Mouse (Mus musculus): Measurements from ENCODE around the gene Ank. TPM values are rescaled to one million over a fixed set of nuclear protein-coding genes. Genes with fewer than 3 reads are reported as not detected.

Ank gene
- polyA plus RNA-seq, 1 experiment, result 9.7 TPM

DNA sequence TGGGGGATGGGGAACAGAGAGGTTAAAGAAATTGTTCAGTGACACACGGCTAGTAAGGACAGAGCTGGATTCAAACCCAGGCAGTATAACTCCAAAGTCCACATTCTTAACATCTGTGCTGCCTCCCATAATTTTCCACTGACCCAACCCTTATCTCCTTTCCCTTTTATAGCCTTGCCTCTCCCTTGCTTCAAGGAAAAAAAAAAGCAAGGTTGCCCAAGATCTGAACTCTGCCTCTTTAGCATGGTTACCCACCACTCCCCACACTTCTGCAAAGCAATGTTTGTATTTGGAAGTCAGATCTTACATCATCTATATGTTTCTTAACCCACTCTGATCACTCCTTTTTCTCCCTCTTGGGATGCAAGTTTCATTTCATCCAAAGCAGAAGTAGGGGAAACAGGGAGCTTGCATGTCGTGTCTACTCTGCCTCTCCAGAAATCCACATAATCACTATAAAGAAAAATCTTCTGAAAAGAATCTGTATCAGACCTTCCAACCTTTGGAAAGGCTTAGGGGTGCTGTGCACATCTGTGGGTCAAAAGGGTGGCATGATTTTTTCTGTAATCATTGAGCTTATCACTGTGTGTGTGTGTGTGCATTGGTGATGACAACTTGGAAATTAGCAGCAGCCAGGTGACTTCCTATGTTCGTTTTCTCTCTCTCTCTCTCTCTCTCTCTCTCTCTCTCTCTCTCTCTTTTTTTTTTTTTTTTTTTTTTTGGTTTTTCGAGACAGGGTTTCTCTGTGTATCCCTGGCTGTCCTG is 33.4 kb upstream of the Ank start:
- TF ChIP-seq CTCF (IDR thresholded peaks at IDR 0.05; ENCODE audit: low read depth, low read length), result no peak
- no peak for TF ChIP-seq EP300 (IDR thresholded peaks at IDR 0.05; ENCODE audit: insufficient read depth, low read depth, low read length)
- no peak for TF ChIP-seq POLR2A (IDR thresholded peaks at IDR 0.05; ENCODE audit: insufficient read depth, low read length)
- H3K36me3 ChIP-seq (ENCODE audit: control insufficient read depth, insufficient read depth, low read length, poor library complexity, severe bottlenecking), result no peaks in the 10 kb centered on the region
- no peaks in the 10 kb centered on the region for H3K9me3 ChIP-seq (replicated peaks; ENCODE audit: control insufficient read depth, insufficient read depth, low read length, poor library complexity, severe bottlenecking)
- H3K27ac ChIP-seq (ENCODE audit: insufficient read depth, low read length), result no peak overlapping the region
- H3K27me3 ChIP-seq (ENCODE audit: control insufficient read depth, insufficient read depth, low read length, poor library complexity, severe bottlenecking), result no peaks in the 10 kb centered on the region
- no peak overlapping the region for H3K9ac ChIP-seq (ENCODE audit: low read depth, poor library complexity, severe bottlenecking)
- H3K4me3 ChIP-seq (ENCODE audit: low read depth, low read length), result no peak overlapping the region
- no peaks in the 10 kb centered on the region for H3K4me1 ChIP-seq (ENCODE audit: control insufficient read depth, insufficient read depth, low read length)

GRCm38 (mm10) chr15:27435409-27435808 is 31.1 kb upstream of the Ank start:
- TF ChIP-seq CTCF (IDR thresholded peaks at IDR 0.05; ENCODE audit: low read depth, low read length) (no peak), POLR2A (IDR thresholded peaks at IDR 0.05; ENCODE audit: insufficient read depth, low read length) (no peak), EP300 (IDR thresholded peaks at IDR 0.05; ENCODE audit: insufficient read depth, low read depth, low read length) (no peak)
- H3K9ac ChIP-seq (ENCODE audit: low read depth, poor library complexity, severe bottlenecking), result no peak overlapping the region
- no peaks in the 10 kb centered on the region for H3K4me1 ChIP-seq (ENCODE audit: control insufficient read depth, insufficient read depth, low read length)
- H3K9me3 ChIP-seq (replicated peaks; ENCODE audit: control insufficient read depth, insufficient read depth, low read length, poor library complexity, severe bottlenecking), result no peaks in the 10 kb centered on the region
- H3K4me3 ChIP-seq (ENCODE audit: low read depth, low read length), result no peak overlapping the region
- no peaks in the 10 kb centered on the region for H3K36me3 ChIP-seq (ENCODE audit: control insufficient read depth, insufficient read depth, low read length, poor library complexity, severe bottlenecking)
- no peak overlapping the region for H3K27ac ChIP-seq (ENCODE audit: insufficient read depth, low read length)
- no peaks in the 10 kb centered on the region for H3K27me3 ChIP-seq (ENCODE audit: control insufficient read depth, insufficient read depth, low read length, poor library complexity, severe bottlenecking)

GRCm38 (mm10) chr15:27436194-27436593 is 30.3 kb upstream of the Ank start:
- no peaks in the 10 kb centered on the region for H3K36me3 ChIP-seq (ENCODE audit: control insufficient read depth, insufficient read depth, low read length, poor library complexity, severe bottlenecking)
- TF ChIP-seq POLR2A (IDR thresholded peaks at IDR 0.05; ENCODE audit: insufficient read depth, low read length) (no peak), CTCF (IDR thresholded peaks at IDR 0.05; ENCODE audit: low read depth, low read length) (no peak), EP300 (IDR thresholded peaks at IDR 0.05; ENCODE audit: insufficient read depth, low read depth, low read length) (no peak)

DNA sequence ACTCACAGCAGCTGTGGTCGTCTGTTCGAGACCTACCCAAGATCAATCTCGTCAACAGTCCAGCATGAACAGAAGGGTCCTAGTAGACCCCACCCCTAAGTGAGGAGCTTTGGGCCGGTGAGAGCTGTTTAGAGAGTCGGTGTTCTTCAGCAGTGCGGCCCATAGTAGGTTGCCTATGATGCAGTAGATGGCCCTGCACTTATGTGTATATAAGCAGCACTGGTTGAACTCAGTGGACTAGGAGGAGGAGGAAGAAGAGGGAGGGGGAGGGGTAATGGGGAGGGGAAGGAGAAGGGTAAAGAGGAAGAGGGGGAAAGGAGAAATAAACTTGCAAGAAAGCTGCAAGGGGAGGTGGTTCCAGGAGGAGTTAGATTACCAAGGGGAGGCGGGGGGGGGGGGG is 25.4 kb upstream of the Ank start:
- Histone ChIP-seq H3K36me3 (ENCODE audit: control insufficient read depth, insufficient read depth, low read length, poor library complexity, severe bottlenecking) (no peaks in the 10 kb centered on the region), H3K4me1 (ENCODE audit: control insufficient read depth, insufficient read depth, low read length) (no peaks in the 10 kb centered on the region), H3K4me3 (ENCODE audit: low read depth, low read length) (no peak overlapping the region), H3K27me3 (ENCODE audit: control insufficient read depth, insufficient read depth, low read length, poor library complexity, severe bottlenecking) (no peaks in the 10 kb centered on the region), H3K27ac (ENCODE audit: insufficient read depth, low read length) (no peak overlapping the region), H3K9me3 (replicated peaks; ENCODE audit: control insufficient read depth, insufficient read depth, low read length, poor library complexity, severe bottlenecking) (no peaks in the 10 kb centered on the region), H3K9ac (ENCODE audit: low read depth, poor library complexity, severe bottlenecking) (no peak overlapping the region)
- no peak for TF ChIP-seq POLR2A (IDR thresholded peaks at IDR 0.05; ENCODE audit: insufficient read depth, low read length)
- TF ChIP-seq CTCF (IDR thresholded peaks at IDR 0.05; ENCODE audit: low read depth, low read length), result no peak
- TF ChIP-seq EP300 (IDR thresholded peaks at IDR 0.05; ENCODE audit: insufficient read depth, low read depth, low read length), result no peak

More at GRCm38 (mm10) chr15:27436194-27436593, 30.3 kb upstream of the Ank start:
- Histone ChIP-seq H3K9ac (ENCODE audit: low read depth, poor library complexity, severe bottlenecking) (no peak overlapping the region), H3K9me3 (replicated peaks; ENCODE audit: control insufficient read depth, insufficient read depth, low read length, poor library complexity, severe bottlenecking) (no peaks in the 10 kb centered on the region), H3K27ac (ENCODE audit: insufficient read depth, low read length) (no peak overlapping the region), H3K4me1 (ENCODE audit: control insufficient read depth, insufficient read depth, low read length) (no peaks in the 10 kb centered on the region), H3K4me3 (ENCODE audit: low read depth, low read length) (no peak overlapping the region), H3K27me3 (ENCODE audit: control insufficient read depth, insufficient read depth, low read length, poor library complexity, severe bottlenecking) (no peaks in the 10 kb centered on the region)

DNA sequence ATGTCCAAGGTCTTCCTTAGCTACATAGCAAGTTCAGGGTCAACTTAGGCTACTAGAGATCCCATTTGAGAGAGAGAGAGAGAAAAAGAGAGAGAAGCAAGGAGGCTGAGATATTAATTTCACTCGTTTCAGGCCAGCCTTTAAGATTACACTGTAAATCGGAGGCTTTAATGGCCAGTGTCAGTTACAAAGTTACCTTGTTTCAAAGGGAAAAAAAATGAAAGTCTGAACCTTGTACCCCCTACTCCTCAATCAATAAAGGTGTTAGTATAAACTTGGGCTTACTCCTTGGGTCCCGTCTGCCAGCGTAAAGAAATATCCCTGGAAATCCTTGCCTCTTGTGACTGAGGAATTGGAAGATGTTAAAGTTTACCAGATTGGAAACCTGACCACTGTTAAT is 24.9 kb upstream of the Ank start:
- Histone ChIP-seq H3K4me1 (ENCODE audit: control insufficient read depth, insufficient read depth, low read length) (no peaks in the 10 kb centered on the region), H3K9ac (ENCODE audit: low read depth, poor library complexity, severe bottlenecking) (no peak overlapping the region), H3K27ac (ENCODE audit: insufficient read depth, low read length) (no peak overlapping the region), H3K27me3 (ENCODE audit: control insufficient read depth, insufficient read depth, low read length, poor library complexity, severe bottlenecking) (no peaks in the 10 kb centered on the region), H3K36me3 (ENCODE audit: control insufficient read depth, insufficient read depth, low read length, poor library complexity, severe bottlenecking) (no peaks in the 10 kb centered on the region), H3K4me3 (ENCODE audit: low read depth, low read length) (no peak overlapping the region), H3K9me3 (replicated peaks; ENCODE audit: control insufficient read depth, insufficient read depth, low read length, poor library complexity, severe bottlenecking) (no peaks in the 10 kb centered on the region)
- TF ChIP-seq EP300 (IDR thresholded peaks at IDR 0.05; ENCODE audit: insufficient read depth, low read depth, low read length) (no peak), CTCF (IDR thresholded peaks at IDR 0.05; ENCODE audit: low read depth, low read length) (no peak), POLR2A (IDR thresholded peaks at IDR 0.05; ENCODE audit: insufficient read depth, low read length) (no peak)

- TF ChIP-seq EP300 (IDR thresholded peaks at IDR 0.05; ENCODE audit: insufficient read depth, low read depth, low read length), result no peak
- no peak overlapping the region for H3K4me3 ChIP-seq (ENCODE audit: low read depth, low read length)
- H3K27me3 ChIP-seq (ENCODE audit: control insufficient read depth, insufficient read depth, low read length, poor library complexity, severe bottlenecking), result no peaks in the 10 kb centered on the region
- H3K27ac ChIP-seq (ENCODE audit: insufficient read depth, low read length), result no peak overlapping the region
- no peak overlapping the region for H3K9ac ChIP-seq (ENCODE audit: low read depth, poor library complexity, severe bottlenecking)
- H3K4me1 ChIP-seq (ENCODE audit: control insufficient read depth, insufficient read depth, low read length), result no peaks in the 10 kb centered on the region
- no peaks in the 10 kb centered on the region for H3K9me3 ChIP-seq (replicated peaks; ENCODE audit: control insufficient read depth, insufficient read depth, low read length, poor library complexity, severe bottlenecking)
- no peaks in the 10 kb centered on the region for H3K36me3 ChIP-seq (ENCODE audit: control insufficient read depth, insufficient read depth, low read length, poor library complexity, severe bottlenecking)
These were observed 24.5 kb upstream of the Ank start for GRCm38 (mm10) chr15:27441951-27442350.

Data from ES-Bruce4 (cell line).